Mouse (Mus musculus): ENCODE data around the gene Zg16.

The Zg16 gene

GRCm38 (mm10) chr7:127076188-127076587, 10.9 kb downstream of the Zg16 start:
- in situ Hi-C loops (cut with MboI, MseI): no loop called here

- in situ Hi-C loops (cut with MboI, MseI): no loop called here
These were observed 13.9 kb downstream of the Zg16 start for GRCm38 (mm10) chr7:127073221-127073620.

- in situ Hi-C loops (cut with MboI, MseI): no loop called here
These were observed 16.2 kb downstream of the Zg16 start for GRCm38 (mm10) chr7:127070871-127071413.

- in situ Hi-C loops (cut with MboI, MseI): loop anchor here (5.0 kb wide), 1 partner anchor 41 kb away; no protein-coding TSS in a partner anchor
These were observed 20.8 kb downstream of the Zg16 start for GRCm38 (mm10) chr7:127066317-127066716.

- in situ Hi-C loops (cut with MboI, MseI): loop anchor here (5.0 kb wide), 1 partner anchor 42 kb away; no protein-coding TSS in a partner anchor
These were observed 21.6 kb downstream of the Zg16 start for GRCm38 (mm10) chr7:127065538-127065937.

- in situ Hi-C loops (cut with MboI, MseI): no loop called here
These were observed 32.0 kb downstream of the Zg16 start for GRCm38 (mm10) chr7:127055026-127055585.

- in situ Hi-C loops (cut with MboI, MseI): no loop called here
These were observed 45.1 kb downstream of the Zg16 start, which contains the start of gene Kif22 for GRCm38 (mm10) chr7:127041851-127042672. Gene Kif22 (minus strand): TSS chr7:127042471.

- in situ Hi-C loops (cut with MboI, MseI): no loop called here
These were observed 55.9 kb downstream of the Zg16 start for GRCm38 (mm10) chr7:127031244-127031643.

- in situ Hi-C loops (cut with MboI, MseI): no loop called here
These were observed 57.0 kb downstream of the Zg16 start for GRCm38 (mm10) chr7:127030172-127030571.

- in situ Hi-C loops (cut with MboI, MseI): no loop called here
These were observed 59.2 kb downstream of the Zg16 start for GRCm38 (mm10) chr7:127027885-127028284.

GRCm38 (mm10) chr7:127026984-127027726, 60.0 kb downstream of the Zg16 start, which contains the start of gene Maz:
Gene Maz (minus strand): TSS chr7:127027037.
- in situ Hi-C loops (cut with MboI, MseI): no loop called here

- in situ Hi-C loops (cut with MboI, MseI): no loop called here
These were observed 60.5 kb downstream of the Zg16 start for GRCm38 (mm10) chr7:127026616-127026983.

- in situ Hi-C loops (cut with MboI, MseI): no loop called here
These were observed 60.9 kb downstream of the Zg16 start for GRCm38 (mm10) chr7:127026161-127026600.

GRCm38 (mm10) chr7:127025556-127026160, 61.5 kb downstream of the Zg16 start:
- in situ Hi-C loops (cut with MboI, MseI): no loop called here

GRCm38 (mm10) chr7:127024755-127025555, 62.2 kb downstream of the Zg16 start:
- in situ Hi-C loops (cut with MboI, MseI): no loop called here

GRCm38 (mm10) chr7:127023896-127024690, 63.0 kb downstream of the Zg16 start:
- in situ Hi-C loops (cut with MboI, MseI): no loop called here

GRCm38 (mm10) chr7:127023272-127023691, 63.8 kb downstream of the Zg16 start:
- in situ Hi-C loops (cut with MboI, MseI): no loop called here

GRCm38 (mm10) chr7:127022528-127023271, 64.4 kb downstream of the Zg16 start:
- in situ Hi-C loops (cut with MboI, MseI): no loop called here

Measured in regulatory T cell (primary cell).